Mouse (Mus musculus) retina, postnatal 7 days (tissue): Measurements from ENCODE around the gene Cox15.
A peak's percentile ranks its signal among the peaks of the same experiment; 100 is the strongest.

Experiments used
- DNase-seq: peaks from one replicate; pipeline ENCODE4 v3.0.0-alpha.2; 2012; ENCODE audit warnings: low read depth, low spot score

Cox15 gene

DNA sequence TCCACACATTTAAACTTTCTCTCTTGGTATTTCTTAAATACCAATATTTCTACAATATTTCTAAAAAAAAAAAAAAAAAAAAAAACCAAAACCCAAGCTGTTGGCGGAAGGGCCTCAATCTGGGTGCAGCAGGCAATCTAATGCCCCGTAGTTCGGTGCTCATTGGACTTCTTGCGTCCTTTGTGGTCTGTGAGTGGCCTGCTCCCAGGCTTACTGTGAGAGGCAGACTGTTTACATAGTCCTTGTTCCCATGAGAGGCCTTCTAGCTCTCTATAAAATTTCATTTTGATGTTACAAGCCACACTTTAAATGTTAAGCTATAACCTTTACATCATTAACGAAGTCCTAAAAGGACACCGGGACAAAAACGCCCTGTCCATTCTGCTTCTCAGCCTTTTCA is 44.6 kb downstream of the Cox15 start:
- DNase-seq, result no peak

GRCm38 (mm10) chr19:43704787-43705497 is 47.9 kb downstream of the Cox15 start:
- DNase-seq, result no peak

DNA sequence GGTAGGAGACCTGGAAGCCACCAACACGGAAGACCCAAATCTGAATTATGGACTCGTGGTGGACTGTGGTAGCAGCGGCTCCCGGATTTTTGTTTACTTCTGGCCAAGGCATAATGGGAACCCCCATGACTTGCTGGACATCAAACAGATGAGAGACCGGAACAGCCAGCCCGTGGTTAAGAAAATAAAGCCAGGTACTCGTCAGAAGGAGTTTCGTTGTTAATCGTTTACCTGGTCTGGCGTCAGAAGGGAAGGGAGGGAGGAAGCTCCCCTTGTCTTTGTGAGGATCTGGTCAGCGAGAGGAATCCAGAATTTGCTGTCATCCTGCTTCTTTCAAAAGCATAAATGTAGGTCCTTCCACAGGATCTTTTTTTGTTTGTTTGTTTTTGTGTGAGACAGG is 48.6 kb downstream of the Cox15 start:
- DNase-seq, result no peak

DNA sequence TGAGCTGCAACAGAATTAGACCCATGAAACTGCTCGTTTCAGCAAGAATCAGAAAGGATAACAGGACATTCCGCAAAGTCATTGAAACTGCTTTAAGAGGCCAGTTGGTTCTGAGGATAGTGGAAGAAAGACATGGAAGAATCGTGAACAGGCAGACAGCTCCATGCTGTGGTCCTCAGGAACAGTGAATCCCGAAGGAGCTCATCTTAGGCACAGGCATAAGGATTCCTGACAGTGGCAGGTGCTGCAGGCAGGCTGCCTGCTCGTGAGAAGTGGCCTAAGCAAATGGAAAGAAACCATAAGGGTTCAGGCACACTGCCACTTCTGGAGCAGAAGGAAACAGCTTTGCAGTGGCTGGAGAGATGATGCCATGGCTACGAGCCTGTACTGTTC is 53.0 kb downstream of the Cox15 start:
- no peak for DNase-seq

GRCm38 (mm10) chr19:43699021-43699762 is 53.6 kb downstream of the Cox15 start:
- no peak for DNase-seq

GRCm38 (mm10) chr19:43697666-43698370 is 55.0 kb downstream of the Cox15 start:
- DNase-seq, result no peak

- no peak for DNase-seq
Measured at GRCm38 (mm10) chr19:43695514-43695964, 57.3 kb downstream of the Cox15 start.

DNA sequence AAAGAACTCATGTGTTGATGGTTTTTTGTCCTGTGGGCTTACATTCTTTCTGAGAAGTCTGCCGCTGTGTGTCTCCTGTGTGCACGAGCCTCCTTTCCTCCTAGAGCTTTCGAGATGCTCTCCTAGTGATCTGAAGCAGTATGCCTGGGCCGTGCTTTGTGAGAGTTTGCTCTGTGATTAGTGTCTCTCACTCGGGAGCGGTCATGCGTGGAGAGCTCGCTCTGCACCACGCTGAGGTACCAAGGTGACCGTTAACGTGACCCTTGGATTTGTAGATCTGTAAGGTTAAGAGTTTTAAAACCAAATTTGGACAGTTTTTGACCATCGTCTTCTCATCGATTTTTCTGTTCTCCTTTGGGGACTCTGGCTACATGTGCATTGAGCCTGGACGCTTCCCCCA is 60.0 kb downstream of the Cox15 start:
- no peak for DNase-seq

DNA sequence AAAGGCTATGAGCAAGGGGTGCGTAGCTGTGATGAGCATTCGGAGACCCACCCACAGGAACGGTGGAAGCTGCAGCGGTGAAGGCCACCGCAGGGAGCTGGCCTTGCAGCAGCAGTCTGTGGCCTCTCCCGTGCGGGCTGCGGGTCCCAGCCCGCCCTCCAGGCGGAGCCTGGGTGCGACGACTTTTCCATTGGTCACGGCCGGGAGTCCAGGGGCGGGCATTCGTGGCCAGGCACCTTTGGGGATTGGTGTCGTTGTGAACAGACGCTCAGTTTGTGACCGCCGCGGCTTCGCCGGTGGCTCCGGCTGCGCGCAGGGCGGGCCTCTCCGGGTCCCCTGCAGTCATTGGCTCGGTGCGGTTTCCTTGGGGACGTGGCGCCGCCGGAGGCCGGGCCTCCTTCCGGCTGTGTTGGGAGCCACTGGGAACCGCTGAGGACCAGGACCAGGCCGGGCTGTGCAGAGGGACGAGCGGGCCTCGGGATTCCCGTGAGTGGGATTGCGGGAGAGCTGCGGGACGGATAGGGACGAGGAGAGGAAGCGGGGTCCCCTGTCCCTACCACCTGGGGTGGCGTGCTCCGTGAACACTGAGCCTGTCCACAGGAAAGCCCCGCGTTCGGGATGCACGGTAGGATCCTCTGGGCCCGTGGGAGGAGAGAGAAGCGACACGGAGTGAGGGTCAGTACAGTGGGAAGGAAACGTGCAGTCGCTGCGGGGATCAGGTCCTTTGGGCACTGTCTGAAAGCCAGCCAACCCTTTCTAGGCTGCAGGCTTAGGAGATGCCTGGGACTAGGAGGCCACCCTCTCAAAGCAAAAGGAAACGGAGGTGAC is 63.2 kb downstream of the Cox15 start, which contains the start of gene Entpd7:
Entpd7 (plus strand) TSS at position 254 of the 828 bp plus-strand sequence.
- DNase-seq, result peak; percentile 90
